ENCODE assay signal across 16 mouse cellular contexts in the genomic region with DNA sequence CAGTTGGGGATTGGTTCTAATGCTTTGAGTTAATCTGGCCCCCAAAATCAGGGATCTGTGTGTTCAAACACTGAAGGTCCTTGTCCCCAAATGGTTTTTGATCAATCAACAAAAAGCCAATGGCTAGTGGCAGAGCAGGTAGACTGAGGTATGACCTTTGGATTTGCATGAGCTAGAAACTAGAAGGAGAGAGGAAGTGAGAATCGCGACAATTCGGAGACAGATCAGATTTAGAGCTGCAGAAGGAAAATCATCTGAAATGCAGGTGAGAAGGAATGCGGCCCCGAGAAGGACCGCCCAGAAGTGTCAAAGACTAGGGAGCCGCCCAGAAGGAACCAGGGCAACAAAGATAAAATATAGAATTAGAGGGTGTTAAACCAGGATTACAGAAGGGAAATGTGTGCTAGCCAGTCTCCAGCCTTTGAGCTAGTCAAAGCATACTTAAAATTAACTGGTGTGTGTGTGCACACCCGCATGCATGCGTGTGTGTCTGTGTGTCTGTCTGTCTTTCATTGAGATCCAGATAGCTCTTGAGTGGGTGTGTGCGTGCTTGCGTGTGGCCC.
"Had no signal": no experiment of that assay in that cellular context is flagged by ENCODE, and none has a peak within 500 bp of the region (broad histone marks: within the 10 kb centered on the region; RNA-seq: fewer than 3 reads in every experiment).

No protein-coding gene starts in this region.

- DNase-seq: lung, adult 18-20 months; lung, embryonic 14.5 days; lung, postnatal 10 days; lung, postnatal 4 days; retina, postnatal 1 day; right cerebral cortex, adult 18-20 months; right cerebral cortex, postnatal 25 days; right cerebral cortex, postnatal 4 days; spleen, adult 18-20 months; thymus, adult 18-20 months; thymus, postnatal 14 days; thymus, postnatal 36 days had no signal

- ATAC-seq: midbrain, embryonic 15.5 days had no signal

- H3K9me3 ChIP-seq: midbrain, embryonic 10.5 days; midbrain, embryonic 12.5 days; midbrain, embryonic 15.5 days; neural tube, embryonic 12.5 days had no signal

- H3K27ac ChIP-seq: midbrain, embryonic 10.5 days; midbrain, embryonic 12.5 days; midbrain, embryonic 15.5 days; neural tube, embryonic 12.5 days had no signal

- H3K4me2 ChIP-seq: lung, embryonic 14.5 days; midbrain, embryonic 12.5 days; midbrain, embryonic 15.5 days; neural tube, embryonic 12.5 days had no signal

- H3K36me3 ChIP-seq: midbrain, embryonic 10.5 days; midbrain, embryonic 12.5 days; midbrain, embryonic 15.5 days; neural tube, embryonic 12.5 days had no signal

- H3K4me3 ChIP-seq: midbrain, embryonic 10.5 days; midbrain, embryonic 12.5 days; midbrain, embryonic 15.5 days; neural tube, embryonic 12.5 days had no signal

- H3K4me1 ChIP-seq: neural tube, embryonic 12.5 days had no signal

- H3K9ac ChIP-seq: lung, embryonic 14.5 days; midbrain, embryonic 12.5 days; midbrain, embryonic 15.5 days; neural tube, embryonic 12.5 days had no signal
